Mouse (Mus musculus) MEL (cell line): ENCODE results near the gene Map1b.

Experiments used
- EP300 ChIP-seq, 2 experiments: IDR thresholded peaks; 2 replicates each; pipeline ENCODE4 v1.6.1; 2011; ENCODE audit warnings: improper control_type of control experiment in 2 of 2, low read length in 2 of 2, low read depth in 1 of 2, mild to moderate bottlenecking in 1 of 2
- POLR2A ChIP-seq, 2 experiments: IDR thresholded peaks; 2 replicates each; pipeline ENCODE4 v1.6.1; 2011 to 2012; ENCODE audit warnings: low read length in 2 of 2, mild to moderate bottlenecking in 2 of 2, control low read depth in 1 of 2, improper control_type of control experiment in 1 of 2, low read depth in 1 of 2, moderate library complexity in 1 of 2; ENCODE audit not compliant: control insufficient read depth in 1 of 2, insufficient read depth in 1 of 2, poor library complexity in 1 of 2

- TF ChIP-seq EP300 (IDR thresholded peaks at IDR 0.05; ENCODE audit: low read depth in 1 of 2, low read length in 2 of 2) = no peak
- no peak for TF ChIP-seq POLR2A (IDR thresholded peaks at IDR 0.05; ENCODE audit: control insufficient read depth in 1 of 2, insufficient read depth in 1 of 2, low read depth in 1 of 2, low read length in 2 of 2, poor library complexity in 1 of 2)
Measured at GRCm38 (mm10) chr13:99443484-99444175, 72.7 kb downstream of the Map1b start.
